Mouse (Mus musculus) stomach, embryonic 14.5 days (tissue): ENCODE data around the gene Mttp. TPM values are rescaled to one million over a fixed set of nuclear protein-coding genes. Genes with fewer than 3 reads are reported as not detected.

ENCODE experiments used
- ATAC-seq: fragments of 200-750 bp; cut with Nextera tagmentation; 2 replicates; pipeline ENCODE4 v1.8.0; 2017; ENCODE audit warnings: low read depth, moderate TSS enrichment; ENCODE audit not compliant: insufficient number of reproducible peaks, insufficient read depth, low FRiP score
- H3K27ac ChIP-seq: fragments of 300-500 bp; sonication (generic); 2 replicates; pipeline ENCODE4 v1.5.1; 2014; ENCODE audit warnings: mild to moderate bottlenecking, low read length, moderate library complexity, mixed read lengths
- H3K27me3 ChIP-seq: fragments of 300-500 bp; sonication (generic); 2 replicates; pipeline ENCODE4 v1.6.1; 2014; ENCODE audit warnings: low read length, control low read depth, mixed read lengths; ENCODE audit not compliant: control insufficient read depth, insufficient read depth
- H3K36me3 ChIP-seq: fragments of 300-500 bp; sonication (generic); 2 replicates; pipeline ENCODE4 v1.6.1; 2014; ENCODE audit warnings: mild to moderate bottlenecking, control low read depth, low read length, moderate library complexity, mixed read lengths; ENCODE audit not compliant: control insufficient read depth, insufficient read depth
- H3K4me1 ChIP-seq: fragments of 300-500 bp; sonication (generic); 2 replicates; pipeline ENCODE4 v1.6.1; 2014; ENCODE audit warnings: low read length, control low read depth, mixed read lengths; ENCODE audit not compliant: control insufficient read depth, insufficient read depth
- H3K4me2 ChIP-seq: fragments of 300-500 bp; sonication (generic); replicated peaks from 2 replicates; pipeline ENCODE4 v1.6.1; 2014; ENCODE audit warnings: low read depth, low read length, control low read depth
- H3K4me3 ChIP-seq: fragments of 300-500 bp; sonication (generic); 2 replicates; pipeline ENCODE4 v1.5.1; 2014; ENCODE audit warnings: low read depth, low read length, control low read depth
- H3K9ac ChIP-seq: fragments of 300-500 bp; sonication (generic); replicated peaks from 2 replicates; pipeline ENCODE4 v1.6.1; 2014; ENCODE audit warnings: low read depth, mild to moderate bottlenecking, control low read depth, low read length, moderate library complexity, mixed read lengths
- H3K9me3 ChIP-seq: fragments of 300-500 bp; sonication (generic); 2 replicates; pipeline ENCODE4 v1.6.1; 2016; ENCODE audit warnings: low read depth, low read length, control low read depth; ENCODE audit not compliant: control insufficient read depth
- WGBS: fragments of 180-500 bp; shearing (Covaris S2); extraction: QIAGEN DNeasy Blood & Tissue Kit; methylation state at CpG from one replicate; pipeline ENCODE4 v1.1.7; 2014; 5-methylcytosine and 5-hydroxymethylcytosine counted together
- polyA plus RNA-seq: library from polyadenylated mRNA; unstranded; fragments of >200 nt; fragmentation: Nextera tagmentation; extraction: Ambion mirVana; gene quantifications from 2 replicates; pipeline ENCODE4 v1.2.1, GENCODE M21; 2014

Gene Mttp
- polyA plus RNA-seq, 1 experiment from 2014 or later: 8.8 TPM

DNA sequence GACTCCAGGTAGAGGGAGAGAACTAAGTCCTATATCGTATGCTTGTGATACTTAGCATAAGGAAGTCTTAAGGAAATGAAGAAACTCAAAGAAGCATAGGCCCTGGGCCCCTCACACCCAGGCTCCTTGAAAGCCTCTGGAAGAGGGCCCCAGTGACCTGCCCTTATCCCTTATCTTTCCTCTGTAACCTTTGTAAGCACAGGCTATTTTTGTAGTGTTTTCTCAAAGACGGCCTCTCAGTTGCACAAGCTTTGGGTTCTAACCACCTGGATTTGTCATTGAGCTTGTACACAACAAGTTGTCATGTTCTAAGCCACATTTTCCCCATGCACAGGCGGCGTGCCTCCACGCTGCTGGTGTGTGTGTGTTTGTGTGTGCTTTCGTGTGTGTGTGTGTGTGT is 15.7 kb downstream of the Mttp start:
- no peak overlapping the region for H3K4me2 ChIP-seq
- no peak for ATAC-seq
- H3K27ac ChIP-seq: no peak overlapping the region
- H3K27me3 ChIP-seq: no peaks in the 10 kb centered on the region
- H3K36me3 ChIP-seq: no peaks in the 10 kb centered on the region
- H3K9ac ChIP-seq: no peak overlapping the region
- H3K9me3 ChIP-seq: no peaks in the 10 kb centered on the region
- no peaks in the 10 kb centered on the region for H3K4me1 ChIP-seq
- H3K4me3 ChIP-seq: no peak overlapping the region
- 81% methylated on average over 6 of the region's 6 CpGs for WGBS

DNA sequence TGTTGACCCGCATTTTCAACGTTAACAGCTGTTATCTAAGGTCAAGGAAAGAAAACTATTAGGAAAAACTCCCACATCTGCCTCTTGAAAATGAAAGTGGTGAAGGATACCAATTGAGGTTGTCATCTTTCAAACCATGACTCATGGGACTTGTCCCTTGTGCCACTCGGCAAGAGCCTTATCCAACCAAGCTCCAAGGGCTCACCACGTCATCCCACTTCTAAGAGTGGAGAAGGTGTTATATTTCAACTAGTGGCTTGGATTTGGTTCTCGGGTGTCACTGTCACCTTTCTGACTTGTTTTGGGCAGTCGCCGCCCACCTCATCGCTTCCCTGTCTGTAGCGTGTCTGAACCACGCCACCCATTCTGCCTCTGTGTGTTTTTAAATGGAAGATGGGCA is 20.9 kb downstream of the Mttp start:
- H3K27ac ChIP-seq: no peak overlapping the region
- H3K36me3 ChIP-seq: no peaks in the 10 kb centered on the region
- H3K27me3 ChIP-seq: no peaks in the 10 kb centered on the region
- no peak overlapping the region for H3K4me3 ChIP-seq
- H3K4me1 ChIP-seq: no peaks in the 10 kb centered on the region
- H3K9me3 ChIP-seq: no peaks in the 10 kb centered on the region
- H3K9ac ChIP-seq: no peak overlapping the region
- 78% methylated on average over 10 of the region's 10 CpGs for WGBS
- H3K4me2 ChIP-seq: no peak overlapping the region
- no peak for ATAC-seq

DNA sequence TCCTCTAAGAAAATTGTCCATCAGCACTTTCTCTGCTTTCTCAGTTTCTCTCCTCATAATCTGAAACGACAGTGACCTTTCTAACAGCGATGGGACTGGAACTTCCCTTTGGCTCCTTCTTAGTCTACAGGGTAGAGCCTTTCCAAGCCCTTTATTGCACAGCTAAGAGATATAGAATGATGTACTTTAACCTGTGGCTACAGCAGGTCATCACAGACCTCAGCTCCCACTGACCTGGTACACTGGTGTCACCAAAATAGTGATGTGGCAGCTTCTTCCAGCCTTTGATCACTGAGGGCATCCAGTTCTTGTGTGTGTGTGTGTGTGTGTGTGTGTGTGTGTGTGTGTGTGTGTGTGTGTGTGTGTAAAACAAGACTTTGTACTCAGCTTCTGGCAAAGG is 23.3 kb downstream of the Mttp start:
- 91% methylated on average over 2 of the region's 2 CpGs for WGBS
- no peaks in the 10 kb centered on the region for H3K36me3 ChIP-seq
- no peak overlapping the region for H3K4me3 ChIP-seq
- H3K4me2 ChIP-seq: no peak overlapping the region
- no peak overlapping the region for H3K27ac ChIP-seq
- ATAC-seq: no peak
- H3K9ac ChIP-seq: no peak overlapping the region
- no peaks in the 10 kb centered on the region for H3K4me1 ChIP-seq
- H3K9me3 ChIP-seq: no peaks in the 10 kb centered on the region
- no peaks in the 10 kb centered on the region for H3K27me3 ChIP-seq

DNA sequence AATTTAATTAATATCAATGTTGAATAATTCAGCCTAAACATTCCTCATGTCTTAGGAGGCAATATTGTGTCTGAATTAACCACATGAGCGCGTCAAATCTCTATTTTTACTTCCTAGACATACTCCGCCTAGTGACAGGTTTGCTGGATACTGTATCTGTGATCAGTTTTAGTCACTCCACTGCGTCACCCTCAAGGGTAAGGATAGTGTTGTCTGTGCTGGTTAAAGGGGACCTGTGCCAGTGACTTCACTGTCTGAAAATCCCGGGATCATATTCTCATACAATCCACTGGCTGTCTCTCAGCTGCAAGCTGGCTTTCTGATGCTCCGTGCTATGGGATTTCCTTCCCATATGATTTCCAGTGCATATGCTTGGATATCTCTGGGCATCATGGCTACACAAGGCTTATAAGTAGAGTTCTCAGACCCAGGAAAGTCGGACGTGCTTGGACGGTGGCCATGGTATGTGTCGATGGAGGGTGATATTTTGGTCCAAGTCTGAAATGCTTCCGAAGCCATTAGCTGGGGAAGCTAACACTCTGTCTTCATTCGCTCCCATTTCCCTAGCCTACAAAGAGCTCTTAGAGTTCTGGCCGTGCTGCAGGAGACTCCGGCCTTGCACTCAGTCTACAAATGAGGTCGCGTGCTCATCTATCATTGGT is 25.2 kb downstream of the Mttp start:
- Histone ChIP-seq H3K4me1 (no peaks in the 10 kb centered on the region), H3K27ac (no peak overlapping the region), H3K4me2 (no peak overlapping the region), H3K27me3 (no peaks in the 10 kb centered on the region), H3K9me3 (no peaks in the 10 kb centered on the region), H3K4me3 (no peak overlapping the region), H3K36me3 (no peaks in the 10 kb centered on the region), H3K9ac (no peak overlapping the region)
- 78% methylated on average over 16 of the region's 16 CpGs for WGBS
- ATAC-seq: no peak

DNA sequence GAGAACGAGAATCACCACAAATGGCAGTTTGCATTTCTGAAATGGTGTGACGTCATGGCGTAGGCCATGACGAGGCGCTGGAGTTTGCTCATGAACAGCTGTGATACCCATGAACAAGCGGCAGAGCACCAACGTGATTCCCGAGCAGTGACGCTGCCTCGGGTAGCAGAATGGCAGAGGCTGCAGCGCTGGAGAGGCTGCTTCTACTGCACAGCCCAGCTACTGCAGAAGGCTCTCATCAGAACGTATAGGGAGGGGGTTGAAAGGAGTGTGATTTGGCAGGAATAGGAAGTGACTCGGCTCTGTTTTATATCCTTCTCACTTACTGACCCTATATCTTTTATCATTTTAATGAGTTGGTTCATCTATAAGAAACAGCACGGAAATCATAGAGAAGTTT is 25.9 kb downstream of the Mttp start:
- Histone ChIP-seq H3K36me3 (no peaks in the 10 kb centered on the region), H3K9me3 (no peaks in the 10 kb centered on the region), H3K27me3 (no peaks in the 10 kb centered on the region), H3K27ac (no peak overlapping the region), H3K4me3 (no peak overlapping the region), H3K4me1 (no peaks in the 10 kb centered on the region), H3K9ac (no peak overlapping the region), H3K4me2 (no peak overlapping the region)
- 69% methylated on average over 14 of the region's 14 CpGs for WGBS
- no peak for ATAC-seq

DNA sequence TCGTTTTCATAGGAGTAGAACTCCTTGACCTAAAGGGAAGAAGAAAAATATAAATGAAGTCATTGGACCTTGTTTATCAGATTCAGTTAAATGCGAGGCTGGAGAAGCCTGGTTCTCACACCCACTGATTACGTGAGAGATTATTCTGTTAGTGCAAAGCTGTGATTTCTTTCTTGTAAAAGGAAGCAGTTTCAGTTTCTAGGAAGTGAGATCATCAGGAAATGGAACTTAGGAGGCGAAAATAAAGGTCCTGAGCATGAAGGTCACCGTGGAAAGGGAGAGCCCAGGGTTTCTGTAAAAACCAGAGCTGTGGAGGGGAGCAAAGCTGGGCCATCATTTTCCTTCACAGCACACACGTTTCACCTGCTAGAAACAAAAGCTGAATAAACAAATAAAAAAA is 26.4 kb downstream of the Mttp start:
- no peak overlapping the region for H3K9ac ChIP-seq
- ATAC-seq: no peak
- no peaks in the 10 kb centered on the region for H3K36me3 ChIP-seq
- no peak overlapping the region for H3K4me2 ChIP-seq
- no peak overlapping the region for H3K4me3 ChIP-seq
- H3K4me1 ChIP-seq: no peaks in the 10 kb centered on the region
- H3K9me3 ChIP-seq: no peaks in the 10 kb centered on the region
- no peaks in the 10 kb centered on the region for H3K27me3 ChIP-seq
- no peak overlapping the region for H3K27ac ChIP-seq
- 64% methylated on average over 6 of the region's 6 CpGs for WGBS

DNA sequence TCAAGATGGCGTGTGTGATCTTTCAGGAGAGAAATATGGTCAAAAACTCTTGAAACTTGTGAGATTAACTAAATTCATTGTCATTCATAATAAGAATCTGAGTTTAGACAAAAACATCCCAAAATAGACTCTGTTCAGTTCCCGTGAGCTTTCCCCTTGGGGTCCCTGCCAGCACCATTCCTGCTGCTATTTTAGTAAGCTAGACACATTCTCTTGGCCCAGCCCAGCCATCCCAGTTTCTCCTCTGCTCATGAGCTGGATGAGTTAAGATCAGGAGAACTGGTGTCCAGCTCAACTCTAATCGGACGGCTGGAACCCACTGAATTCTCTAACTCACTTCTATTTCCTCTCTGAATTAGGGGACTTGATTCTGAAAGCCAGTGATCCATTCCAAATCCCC is 27.9 kb downstream of the Mttp start:
- 90% methylated on average over 4 of the region's 4 CpGs for WGBS
- no peak overlapping the region for H3K27ac ChIP-seq

DNA sequence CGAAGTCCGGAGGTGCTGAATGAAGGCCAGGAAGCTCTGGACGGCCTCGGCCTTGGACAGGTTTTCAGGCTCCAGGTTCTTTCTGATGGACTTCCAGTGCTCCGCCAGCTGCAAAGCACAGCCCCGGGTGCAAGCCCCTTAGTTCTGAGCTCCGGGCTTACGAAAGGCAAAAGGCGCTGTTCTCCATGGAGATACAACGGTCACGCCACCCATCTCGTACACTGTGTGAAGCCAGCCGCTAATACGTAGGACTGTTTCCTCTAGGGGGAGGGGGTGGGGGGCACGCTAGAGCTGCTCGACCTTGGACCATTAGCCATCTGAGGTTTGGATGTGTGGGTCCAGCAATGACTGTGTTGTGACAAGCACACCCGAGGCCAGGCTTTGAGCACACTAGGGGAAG is 30.7 kb downstream of the Mttp start:
- 86% methylated on average over 17 of the region's 17 CpGs for WGBS
- Histone ChIP-seq H3K36me3 (no peaks in the 10 kb centered on the region), H3K27me3 (no peaks in the 10 kb centered on the region), H3K9me3 (no peaks in the 10 kb centered on the region), H3K27ac (no peak overlapping the region), H3K4me2 (no peak overlapping the region), H3K4me1 (no peaks in the 10 kb centered on the region), H3K4me3 (no peak overlapping the region), H3K9ac (no peak overlapping the region)
- ATAC-seq: no peak

More for the DNA sequence above, 27.9 kb downstream of the Mttp start:
- no peak for ATAC-seq
- H3K27me3 ChIP-seq: no peaks in the 10 kb centered on the region
- H3K4me1 ChIP-seq: no peaks in the 10 kb centered on the region
- no peaks in the 10 kb centered on the region for H3K36me3 ChIP-seq
- no peak overlapping the region for H3K4me3 ChIP-seq
- no peak overlapping the region for H3K4me2 ChIP-seq
- no peak overlapping the region for H3K9ac ChIP-seq
- no peaks in the 10 kb centered on the region for H3K9me3 ChIP-seq
